Mouse (Mus musculus) urinary bladder, adult 18-20 months (tissue): Measurements from ENCODE around the gene Atp5g1.

ENCODE experiments used
- DNase-seq, 2 experiments: peaks; one replicate each; pipeline ENCODE4 v3.0.0; 2022; ENCODE audit warnings: low spot score in 2 of 2, mixed read lengths in 2 of 2

The Atp5g1 gene

GRCm38 (mm10) chr11:96028130-96028529, 47.3 kb downstream of the Atp5g1 start:
- DNase-seq: no peak

- DNase-seq: no peak
Observed at GRCm38 (mm10) chr11:96020622-96021021, 54.8 kb downstream of the Atp5g1 start.
